Mouse (Mus musculus): ENCODE measurements around the gene Galnt11. TPM values are rescaled to one million over a fixed set of nuclear protein-coding genes. Genes with fewer than 3 reads are reported as not detected.
"Not testable (repeated sequence)": the region's sequence is repeated elsewhere in the genome, so short reads cannot be mapped to it uniquely, and the experiment has no call there.

The Galnt11 gene
- polyA plus RNA-seq (2015; fragmentation: Nextera tagmentation; extraction: Ambion mirVana): 31.6 and 35.9 TPM in 2 replicates

DNA sequence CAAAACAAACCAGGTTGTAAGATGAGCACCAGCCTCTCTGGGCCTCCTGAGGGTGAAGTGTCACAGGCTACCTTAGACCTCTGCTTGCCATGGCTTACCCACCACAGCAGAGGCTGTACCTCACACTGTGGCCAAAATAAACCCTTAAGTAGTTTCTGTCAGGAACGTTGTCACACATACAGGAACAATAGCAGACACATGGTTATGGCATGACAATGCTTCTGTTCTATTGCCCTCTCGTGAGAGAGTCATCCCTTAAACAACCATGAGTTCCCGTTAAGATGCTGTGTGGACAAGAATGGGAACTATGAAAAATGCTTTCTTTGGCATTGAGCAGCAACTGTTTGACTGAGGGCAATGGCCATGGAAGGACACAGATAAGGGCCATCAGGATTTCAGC, at the start of gene Galnt11:
Gene Galnt11, plus strand, starts transcription at position 301 of the 400 bp plus-strand sequence.
- WGBS: 85% methylated on average over 3 of the region's 3 CpGs

DNA sequence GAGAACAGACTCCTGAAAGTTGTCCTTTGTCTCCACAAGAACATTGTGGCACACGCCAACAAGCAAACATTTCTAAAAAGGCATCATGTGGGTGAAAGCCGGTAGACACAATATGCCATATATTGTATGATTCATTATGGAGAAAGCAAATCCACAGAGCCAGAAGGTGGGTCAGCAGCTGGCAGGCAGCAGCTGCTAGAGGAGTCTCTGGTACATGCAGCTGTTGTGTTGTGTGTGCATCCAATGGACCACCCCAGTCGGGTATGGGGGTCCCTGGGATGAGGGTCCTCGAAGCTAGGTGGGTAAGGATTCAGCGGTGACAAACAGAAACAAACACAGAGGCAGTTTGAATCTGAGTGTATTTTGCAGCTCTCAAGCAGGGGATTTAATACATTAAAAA, 43.8 kb upstream of the Galnt11 start:
- not testable (repeated sequence) for H3K36me3 ChIP-seq; H3K9ac ChIP-seq; H3K9me3 ChIP-seq; H3K4me3 ChIP-seq (replicated peaks); H3K4me2 ChIP-seq (replicated peaks); H3K27ac ChIP-seq; H3K27me3 ChIP-seq (replicated peaks); ATAC-seq; H3K4me1 ChIP-seq (replicated peaks)
- WGBS: 87% methylated on average over 5 of the region's 5 CpGs

More for the DNA sequence above, at the start of gene Galnt11:
- peak within 1 kb of the TSS; percentile 76 for H3K4me3 ChIP-seq (replicated peaks)
- peak within 1 kb of the TSS; percentile 90 for H3K27ac ChIP-seq
- no peaks in the 10 kb centered on the region for H3K9me3 ChIP-seq
- no peaks in the 10 kb centered on the region for H3K27me3 ChIP-seq (replicated peaks)
- peak within 1 kb of the TSS; percentile 84 for H3K9ac ChIP-seq
- no peaks in the 10 kb centered on the region for H3K36me3 ChIP-seq
- peak within 1 kb of the TSS; percentile 57 for H3K4me2 ChIP-seq (replicated peaks)
- no peak for ATAC-seq
- H3K4me1 ChIP-seq (replicated peaks): peaks cover 5% of the 10 kb centered on the region; the same call in 1 of the 2 replicates

DNA sequence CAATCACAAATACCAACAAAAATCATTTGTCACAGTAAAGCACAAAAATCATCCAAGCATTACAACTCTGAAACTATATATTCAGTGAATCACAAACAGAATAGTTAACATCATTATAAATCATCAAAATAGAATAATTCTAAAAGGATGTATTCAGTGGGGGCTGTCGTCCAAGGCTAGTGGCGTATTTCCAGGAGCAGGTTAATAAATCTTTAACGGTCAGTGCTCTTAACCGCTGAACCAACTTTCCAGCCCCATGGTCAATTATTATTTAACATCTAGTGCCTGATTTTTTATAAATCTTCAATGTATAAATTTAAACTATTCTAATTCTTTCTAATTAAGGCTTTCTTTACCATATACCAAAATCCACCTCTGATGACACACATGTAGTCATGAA, 43.2 kb upstream of the Galnt11 start:
- not testable (repeated sequence) for H3K9ac ChIP-seq; H3K27me3 ChIP-seq (replicated peaks); H3K36me3 ChIP-seq; H3K27ac ChIP-seq; H3K4me3 ChIP-seq (replicated peaks); H3K4me1 ChIP-seq (replicated peaks); H3K9me3 ChIP-seq; H3K4me2 ChIP-seq (replicated peaks); ATAC-seq
- 83% methylated on average over 4 of the region's 4 CpGs for WGBS

DNA sequence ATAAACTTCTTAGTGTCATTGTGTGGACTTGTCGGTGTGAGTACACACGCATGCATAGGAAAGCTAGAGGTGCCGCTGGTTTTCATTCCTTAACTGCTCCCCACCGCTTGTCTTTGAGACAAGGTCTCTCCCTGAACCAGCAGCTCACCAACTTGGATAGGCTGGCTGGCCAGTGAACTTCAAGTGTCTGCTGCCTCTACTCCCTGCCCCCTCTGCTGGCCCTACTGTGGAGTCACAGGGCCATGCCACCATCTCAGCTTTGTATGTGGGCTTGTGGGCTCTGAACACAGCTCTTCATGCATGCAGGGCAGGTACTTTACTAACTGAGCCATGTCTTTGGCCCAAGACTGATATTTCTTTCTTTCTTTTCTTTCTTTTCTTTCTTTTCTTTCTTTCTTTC, 42.4 kb upstream of the Galnt11 start:
- no peak overlapping the region for H3K4me3 ChIP-seq (replicated peaks)
- no peaks in the 10 kb centered on the region for H3K9me3 ChIP-seq
- no peaks in the 10 kb centered on the region for H3K27me3 ChIP-seq (replicated peaks)
- no peak overlapping the region for H3K4me2 ChIP-seq (replicated peaks)
- no peak for ATAC-seq
- 88% methylated on average over 4 of the region's 4 CpGs for WGBS
- no peaks in the 10 kb centered on the region for H3K36me3 ChIP-seq
- no peak overlapping the region for H3K9ac ChIP-seq
- H3K27ac ChIP-seq: no peak overlapping the region
- H3K4me1 ChIP-seq (replicated peaks): no peaks in the 10 kb centered on the region

DNA sequence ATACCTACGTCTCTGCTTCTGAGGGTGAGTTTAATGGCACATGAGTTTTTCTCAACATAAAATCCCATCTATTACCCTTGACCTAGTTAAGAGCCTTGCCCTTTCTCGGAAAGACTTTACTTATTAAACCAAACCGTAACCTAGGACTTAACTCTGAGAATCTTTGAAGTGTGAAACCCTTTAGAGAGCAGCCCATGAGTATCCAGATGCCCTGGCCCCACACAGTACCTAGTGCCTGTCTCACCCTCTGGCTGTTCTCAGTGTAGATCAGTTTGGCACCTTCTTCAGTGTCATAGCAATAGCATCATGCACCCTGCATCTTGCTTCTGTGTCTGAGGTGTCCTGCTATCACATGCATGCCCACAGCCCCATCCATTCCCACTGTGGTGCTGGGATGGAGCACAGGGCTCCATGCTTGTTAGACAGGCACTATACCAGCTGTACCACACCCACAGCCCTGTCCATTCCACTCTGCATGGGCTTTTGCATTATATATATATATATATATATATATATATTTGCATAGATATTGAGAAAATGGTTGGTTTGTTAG, 41.7 kb upstream of the Galnt11 start:
- H3K36me3 ChIP-seq: no peaks in the 10 kb centered on the region
- H3K27ac ChIP-seq: no peak overlapping the region
- H3K27me3 ChIP-seq (replicated peaks): no peaks in the 10 kb centered on the region
- WGBS: 87% methylated on average over 3 of the region's 3 CpGs
- ATAC-seq: no peak
- H3K9me3 ChIP-seq: no peaks in the 10 kb centered on the region
- H3K4me1 ChIP-seq (replicated peaks): no peaks in the 10 kb centered on the region
- no peak overlapping the region for H3K4me2 ChIP-seq (replicated peaks)
- H3K9ac ChIP-seq: no peak overlapping the region
- H3K4me3 ChIP-seq (replicated peaks): no peak overlapping the region

DNA sequence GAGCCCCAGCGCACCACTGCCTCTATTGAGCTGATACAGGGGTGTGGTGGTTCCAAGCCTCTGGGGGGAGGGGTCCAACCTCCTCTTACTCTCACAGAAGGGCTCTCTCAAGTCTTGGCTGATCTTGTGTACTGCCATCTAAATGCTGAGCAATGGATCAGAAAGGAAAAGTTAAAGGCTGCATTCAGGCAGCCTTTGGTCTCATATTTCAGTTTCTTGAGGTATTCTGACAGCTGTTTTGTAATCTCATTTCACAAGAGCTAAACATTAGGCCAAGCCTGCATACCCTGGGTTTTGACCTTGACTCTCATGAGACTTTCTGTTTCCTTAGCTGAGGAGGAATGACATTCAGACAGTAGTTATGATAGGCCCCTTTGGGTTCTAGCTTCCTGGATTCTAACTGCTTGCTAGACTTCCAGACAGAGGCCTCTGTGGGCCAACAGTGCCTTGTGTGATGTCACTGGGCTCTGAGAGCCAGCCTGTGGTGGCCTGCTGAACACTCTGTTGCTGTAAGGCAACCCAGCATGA, 40.6 kb upstream of the Galnt11 start, which contains the start of gene Galntl5:
Gene Galntl5, plus strand, starts transcription at position 457 of the 528 bp plus-strand sequence.
- Histone ChIP-seq H3K4me2 (replicated peaks) (no peak within 1 kb of the TSS), H3K4me1 (replicated peaks) (no peaks in the 10 kb centered on the region), H3K27ac (no peak within 1 kb of the TSS), H3K36me3 (no peaks in the 10 kb centered on the region), H3K4me3 (replicated peaks) (no peak within 1 kb of the TSS), H3K9me3 (no peaks in the 10 kb centered on the region), H3K27me3 (replicated peaks) (no peaks in the 10 kb centered on the region), H3K9ac (no peak within 1 kb of the TSS)
- 92% methylated on average over 1 of the region's 1 CpGs for WGBS
- ATAC-seq: no peak

DNA sequence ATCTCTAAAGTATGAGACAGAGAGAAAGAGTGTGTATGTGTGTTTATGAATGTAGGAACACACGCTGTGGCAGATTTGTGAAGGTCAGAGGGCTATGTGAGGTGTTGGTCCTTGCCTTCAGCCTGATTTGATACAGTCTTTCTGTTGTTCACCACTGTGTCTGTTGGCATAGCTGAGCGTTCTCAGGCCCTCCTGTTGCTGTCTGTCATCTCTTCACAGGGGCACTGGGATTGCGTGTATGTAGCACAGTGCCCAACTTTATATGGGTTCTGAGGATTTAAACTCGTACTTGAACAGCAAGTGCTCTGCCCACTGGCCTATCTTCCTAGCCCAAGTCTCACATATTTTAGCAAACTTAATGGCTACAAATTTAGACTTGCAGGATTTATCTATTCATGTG, 38.1 kb upstream of the Galnt11 start:
- no peak overlapping the region for H3K4me2 ChIP-seq (replicated peaks)
- no peaks in the 10 kb centered on the region for H3K4me1 ChIP-seq (replicated peaks)
- 87% methylated on average over 4 of the region's 4 CpGs for WGBS
- H3K9me3 ChIP-seq: no peaks in the 10 kb centered on the region
- no peaks in the 10 kb centered on the region for H3K36me3 ChIP-seq
- H3K27me3 ChIP-seq (replicated peaks): no peaks in the 10 kb centered on the region
- no peak overlapping the region for H3K4me3 ChIP-seq (replicated peaks)
- H3K9ac ChIP-seq: no peak overlapping the region
- H3K27ac ChIP-seq: no peak overlapping the region
- no peak for ATAC-seq

DNA sequence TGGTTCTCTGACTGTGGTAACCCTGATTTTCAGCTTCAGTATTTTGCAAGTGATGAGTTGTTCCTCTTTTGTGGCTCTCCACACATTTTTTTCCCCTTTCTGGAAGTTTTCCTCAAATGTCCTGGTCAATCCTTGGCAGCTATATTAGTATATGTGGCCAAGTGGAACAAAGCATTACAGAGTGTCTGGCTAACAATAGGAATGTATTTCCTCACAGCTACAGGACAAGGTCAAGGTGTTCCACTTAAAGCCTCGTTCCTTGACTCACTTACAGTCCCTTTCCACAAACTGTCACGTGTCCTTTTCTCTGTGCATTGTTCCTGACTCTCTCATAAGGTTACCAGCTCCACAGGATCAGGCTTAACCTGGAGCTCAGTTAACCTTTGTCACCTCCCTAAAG, 37.1 kb upstream of the Galnt11 start:
- ATAC-seq: no peak
- H3K36me3 ChIP-seq: no peaks in the 10 kb centered on the region
- WGBS: 42% methylated on average over 2 of the region's 2 CpGs
- H3K4me3 ChIP-seq (replicated peaks): no peak overlapping the region
- no peaks in the 10 kb centered on the region for H3K4me1 ChIP-seq (replicated peaks)
- no peak overlapping the region for H3K4me2 ChIP-seq (replicated peaks)
- no peak overlapping the region for H3K9ac ChIP-seq
- no peaks in the 10 kb centered on the region for H3K9me3 ChIP-seq
- no peaks in the 10 kb centered on the region for H3K27me3 ChIP-seq (replicated peaks)
- no peak overlapping the region for H3K27ac ChIP-seq

DNA sequence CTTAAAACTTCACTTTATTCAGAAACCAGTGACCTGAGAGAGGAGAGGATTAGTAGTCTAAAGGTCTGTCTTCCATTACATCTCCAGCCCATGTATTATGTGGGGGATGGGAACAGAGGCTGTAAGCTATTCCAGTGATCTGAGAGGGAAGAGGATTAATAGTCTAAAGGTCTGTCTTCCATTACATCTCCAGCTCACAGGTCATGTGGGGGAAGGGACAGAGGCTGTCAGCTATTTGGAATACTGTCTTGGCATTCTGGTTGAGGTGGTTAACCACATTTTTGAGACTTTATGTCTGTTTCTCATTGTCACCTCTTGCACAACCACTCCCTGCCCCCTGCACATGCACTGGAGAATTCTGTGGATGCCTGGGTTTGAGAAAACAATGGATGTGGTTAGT, 34.0 kb upstream of the Galnt11 start:
- H3K4me3 ChIP-seq (replicated peaks): no peak overlapping the region
- H3K4me2 ChIP-seq (replicated peaks): no peak overlapping the region
- no peaks in the 10 kb centered on the region for H3K4me1 ChIP-seq (replicated peaks)
- ATAC-seq: no peak
- no peaks in the 10 kb centered on the region for H3K9me3 ChIP-seq
- H3K27ac ChIP-seq: no peak overlapping the region
- no peaks in the 10 kb centered on the region for H3K36me3 ChIP-seq
- no peak overlapping the region for H3K9ac ChIP-seq
- no peaks in the 10 kb centered on the region for H3K27me3 ChIP-seq (replicated peaks)

DNA sequence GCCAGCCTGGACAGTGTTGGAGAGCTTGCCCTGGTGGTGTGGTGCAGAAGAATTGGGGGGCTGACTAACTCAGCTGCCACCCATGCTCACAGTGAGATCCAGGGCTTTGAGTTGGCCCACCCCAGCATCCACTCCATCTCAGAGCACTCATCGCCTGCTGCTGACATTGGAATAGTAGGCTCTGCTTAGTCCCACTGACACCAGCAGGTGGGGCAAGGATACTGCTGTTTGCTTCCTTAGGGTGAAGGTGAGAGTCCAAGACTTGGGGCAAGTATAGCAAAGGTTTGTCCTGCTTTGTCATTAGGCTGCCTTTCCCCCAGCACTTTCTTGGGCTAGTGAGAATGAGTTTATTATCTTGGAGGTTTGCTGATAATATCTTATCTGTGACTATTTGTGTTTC, 32.9 kb upstream of the Galnt11 start:
- no peak overlapping the region for H3K9ac ChIP-seq
- H3K4me2 ChIP-seq (replicated peaks): no peak overlapping the region
- H3K4me3 ChIP-seq (replicated peaks): no peak overlapping the region
- H3K27ac ChIP-seq: no peak overlapping the region
- WGBS: 40% methylated on average over 1 of the region's 1 CpGs
- no peaks in the 10 kb centered on the region for H3K36me3 ChIP-seq
- H3K9me3 ChIP-seq: no peaks in the 10 kb centered on the region
- no peaks in the 10 kb centered on the region for H3K4me1 ChIP-seq (replicated peaks)
- H3K27me3 ChIP-seq (replicated peaks): no peaks in the 10 kb centered on the region
- ATAC-seq: peak; percentile 63; the same call in 1 of the 2 replicates

DNA sequence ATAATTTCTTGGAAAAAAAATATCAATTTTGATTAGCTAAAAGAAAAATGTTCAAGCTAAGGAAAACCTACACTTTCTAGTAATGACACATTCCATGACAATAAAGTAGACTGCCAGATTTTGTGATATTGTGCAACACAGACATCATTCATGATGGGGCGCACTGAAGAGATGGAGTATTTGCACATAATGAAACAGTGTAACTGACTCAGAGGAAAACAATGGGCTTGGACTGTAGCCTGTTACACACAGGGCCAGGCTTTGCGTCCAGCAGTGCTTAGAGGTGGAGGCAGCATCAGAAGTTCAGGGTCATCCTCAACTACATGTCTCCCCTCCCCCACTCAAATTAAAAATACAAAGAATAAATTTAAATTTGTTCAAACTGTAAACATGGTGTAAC, 31.2 kb upstream of the Galnt11 start:
- Histone ChIP-seq H3K4me1 (replicated peaks) (no peaks in the 10 kb centered on the region), H3K4me3 (replicated peaks) (no peak overlapping the region), H3K36me3 (no peaks in the 10 kb centered on the region), H3K27me3 (replicated peaks) (no peaks in the 10 kb centered on the region), H3K4me2 (replicated peaks) (no peak overlapping the region), H3K9me3 (no peaks in the 10 kb centered on the region), H3K9ac (no peak overlapping the region), H3K27ac (no peak overlapping the region)
- WGBS: 84% methylated on average over 2 of the region's 2 CpGs
- no peak for ATAC-seq

DNA sequence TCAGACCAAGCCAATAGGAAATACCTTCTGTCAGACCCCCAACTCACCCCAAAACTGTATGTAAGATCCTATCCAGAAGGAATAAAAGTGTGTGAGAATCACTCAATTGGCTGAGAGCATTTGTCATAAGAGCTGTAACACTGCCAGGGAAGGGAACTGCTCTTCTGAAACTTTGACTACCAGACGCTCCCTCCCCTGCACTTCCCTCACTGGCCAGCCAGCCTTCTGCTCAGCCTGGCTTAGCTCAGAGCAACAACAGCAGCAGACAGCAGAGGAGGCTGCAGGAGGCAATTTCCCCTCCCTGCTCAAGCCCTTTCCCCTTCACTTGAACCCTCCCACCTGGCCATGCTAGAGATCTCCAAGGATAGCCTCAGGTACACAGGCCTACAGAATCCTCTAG, 9.8 kb upstream of the Galnt11 start:
- ATAC-seq: no peak

DNA sequence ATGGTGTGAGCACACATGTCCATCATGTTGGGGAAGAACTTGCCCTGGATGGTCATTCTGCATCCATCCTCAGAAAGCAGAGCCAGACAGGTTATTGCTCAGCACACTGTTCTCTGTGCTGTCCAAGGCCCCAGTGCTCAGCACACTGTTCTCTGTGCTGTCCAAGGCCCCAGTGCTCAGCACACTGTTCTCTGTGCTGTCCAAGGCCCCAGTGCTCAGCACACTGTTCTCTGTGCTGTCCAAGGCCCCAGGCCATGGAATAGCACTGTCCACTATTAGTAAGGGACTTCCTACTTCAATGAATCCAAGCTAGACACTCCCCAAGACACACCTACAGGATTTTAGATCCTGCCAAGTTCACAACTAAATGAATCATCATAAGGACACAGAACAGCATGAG, 8.5 kb upstream of the Galnt11 start:
- H3K9ac ChIP-seq; H3K4me3 ChIP-seq (replicated peaks); ATAC-seq; H3K9me3 ChIP-seq; H3K4me2 ChIP-seq (replicated peaks); H3K4me1 ChIP-seq (replicated peaks); H3K36me3 ChIP-seq; H3K27me3 ChIP-seq (replicated peaks); H3K27ac ChIP-seq: not testable (repeated sequence)

More for the DNA sequence above, 9.8 kb upstream of the Galnt11 start:
- 53% methylated on average over 1 of the region's 1 CpGs for WGBS
- H3K9ac ChIP-seq: no peak overlapping the region
- H3K4me3 ChIP-seq (replicated peaks): no peak overlapping the region
- no peaks in the 10 kb centered on the region for H3K9me3 ChIP-seq
- H3K4me2 ChIP-seq (replicated peaks): no peak overlapping the region
- no peaks in the 10 kb centered on the region for H3K36me3 ChIP-seq
- no peak overlapping the region for H3K27ac ChIP-seq
- no peaks in the 10 kb centered on the region for H3K4me1 ChIP-seq (replicated peaks)
- H3K27me3 ChIP-seq (replicated peaks): no peaks in the 10 kb centered on the region

All from intestine, embryonic 15.5 days (tissue).